Mouse (Mus musculus) neural tube, embryonic 14.5 days (tissue): ENCODE measurements around the gene Sf3a1. TPM values are rescaled to one million over a fixed set of nuclear protein-coding genes. Genes with fewer than 3 reads are reported as not detected.

Experiments
- ATAC-seq: fragments of 200-750 bp; cut with Nextera tagmentation; 2 replicates; pipeline ENCODE4 v1.8.0; 2017; ENCODE audit warnings: low read depth, mild to moderate bottlenecking, moderate TSS enrichment, moderate library complexity
- H3K27ac ChIP-seq: fragments of 300-500 bp; sonication (generic); 2 replicates; pipeline ENCODE4 v1.5.1; 2014; ENCODE audit warnings: low read depth, mild to moderate bottlenecking, control low read depth, low read length, moderate library complexity, mixed read lengths
- H3K27me3 ChIP-seq: fragments of 300-500 bp; sonication (generic); 2 replicates; pipeline ENCODE4 v1.6.1; 2014; ENCODE audit warnings: low read length; ENCODE audit not compliant: control insufficient read depth, insufficient read depth
- H3K36me3 ChIP-seq: fragments of 300-500 bp; sonication (generic); 2 replicates; pipeline ENCODE4 v1.6.1; 2014; ENCODE audit warnings: low read length, mixed read lengths; ENCODE audit not compliant: control insufficient read depth, insufficient read depth
- H3K4me1 ChIP-seq: fragments of 300-500 bp; sonication (generic); 2 replicates; pipeline ENCODE4 v1.6.1; 2014; ENCODE audit warnings: low read length; ENCODE audit not compliant: control insufficient read depth, insufficient read depth
- H3K4me2 ChIP-seq: fragments of 300-500 bp; sonication (generic); 2 replicates; pipeline ENCODE4 v1.6.1; 2014; ENCODE audit warnings: mild to moderate bottlenecking, low read depth, low read length, control low read depth
- H3K4me3 ChIP-seq: fragments of 300-500 bp; sonication (generic); 2 replicates; pipeline ENCODE4 v1.5.1; 2014; ENCODE audit warnings: low read depth, low read length, control low read depth, mixed read lengths
- H3K9ac ChIP-seq: fragments of 300-500 bp; sonication (generic); replicated peaks from 2 replicates; pipeline ENCODE4 v1.6.1; 2014; ENCODE audit warnings: low read depth, mild to moderate bottlenecking, control low read depth, low read length, mixed read lengths
- H3K9me3 ChIP-seq: fragments of 300-500 bp; sonication (generic); 2 replicates; pipeline ENCODE4 v1.6.1; 2016; ENCODE audit warnings: low read length; ENCODE audit not compliant: control insufficient read depth
- WGBS: fragments of 180-500 bp; shearing (Covaris S2); extraction: QIAGEN DNeasy Blood & Tissue Kit; methylation state at CpG from one replicate; pipeline ENCODE4 v1.1.7; 2014; 5-methylcytosine and 5-hydroxymethylcytosine counted together
- polyA plus RNA-seq: library from polyadenylated mRNA; unstranded; fragments of >200 nt; fragmentation: Nextera tagmentation; extraction: Ambion mirVana; gene quantifications from 2 replicates; pipeline ENCODE4 v1.2.1, GENCODE M21; 2014

The Sf3a1 gene
- polyA plus RNA-seq, 1 experiment from 2014 or later = 53.0 TPM

DNA sequence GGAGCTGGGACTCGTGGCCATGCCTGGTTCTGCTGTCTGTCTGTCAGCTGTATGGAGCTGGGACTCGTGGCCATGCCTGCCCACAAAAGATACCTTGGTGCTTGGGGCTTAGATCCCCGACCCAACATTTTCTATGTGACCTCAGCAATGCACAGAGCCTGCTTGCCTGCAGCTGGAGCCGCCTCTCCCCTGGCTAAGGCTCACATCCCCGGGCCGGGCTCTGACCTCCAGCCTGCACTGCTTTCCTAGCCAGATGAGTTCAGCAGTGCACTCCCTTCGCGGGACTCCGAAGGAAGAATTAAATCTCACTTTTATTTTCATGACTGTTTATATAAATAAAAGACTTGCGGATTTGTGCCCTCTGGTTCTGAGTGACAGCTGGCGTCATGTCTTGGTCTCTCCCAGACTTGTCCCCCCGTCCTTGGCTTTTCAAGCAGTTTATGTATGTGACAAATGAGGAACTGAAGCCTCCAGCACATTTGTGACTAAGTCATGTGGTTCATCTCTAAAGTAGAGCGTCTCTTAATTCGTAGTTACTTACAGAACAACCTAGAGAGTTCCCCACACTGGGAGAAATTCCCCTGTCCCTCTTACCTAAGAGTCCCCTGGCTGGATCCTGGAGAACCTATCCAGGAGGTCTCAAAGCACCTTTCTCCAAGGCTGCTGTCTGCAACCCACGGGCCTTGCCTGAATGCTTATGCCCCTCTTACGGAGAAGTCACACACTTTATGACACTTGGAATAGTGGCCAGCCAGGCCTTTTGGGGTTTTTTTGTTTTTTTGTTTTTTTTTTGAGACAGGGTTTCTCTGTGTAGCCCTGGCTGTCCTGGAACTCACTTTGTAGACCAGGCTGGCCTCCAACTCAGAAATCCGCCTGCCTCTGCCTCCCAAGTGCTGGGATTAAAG lies 62.1 kb downstream of the Sf3a1 start:
- H3K4me2 ChIP-seq = no peak overlapping the region
- no peak overlapping the region for H3K27ac ChIP-seq
- H3K9me3 ChIP-seq = no peaks in the 10 kb centered on the region
- H3K36me3 ChIP-seq = no peaks in the 10 kb centered on the region
- no peak overlapping the region for H3K4me3 ChIP-seq
- H3K9ac ChIP-seq = no peak overlapping the region
- no peak for ATAC-seq
- peaks cover 3% of the 10 kb centered on the region; the same call in 1 of the 2 replicates for H3K4me1 ChIP-seq
- WGBS = 85% methylated on average over 17 of the region's 17 CpGs
- peaks cover 13% of the 10 kb centered on the region; the same call in 1 of the 2 replicates for H3K27me3 ChIP-seq

DNA sequence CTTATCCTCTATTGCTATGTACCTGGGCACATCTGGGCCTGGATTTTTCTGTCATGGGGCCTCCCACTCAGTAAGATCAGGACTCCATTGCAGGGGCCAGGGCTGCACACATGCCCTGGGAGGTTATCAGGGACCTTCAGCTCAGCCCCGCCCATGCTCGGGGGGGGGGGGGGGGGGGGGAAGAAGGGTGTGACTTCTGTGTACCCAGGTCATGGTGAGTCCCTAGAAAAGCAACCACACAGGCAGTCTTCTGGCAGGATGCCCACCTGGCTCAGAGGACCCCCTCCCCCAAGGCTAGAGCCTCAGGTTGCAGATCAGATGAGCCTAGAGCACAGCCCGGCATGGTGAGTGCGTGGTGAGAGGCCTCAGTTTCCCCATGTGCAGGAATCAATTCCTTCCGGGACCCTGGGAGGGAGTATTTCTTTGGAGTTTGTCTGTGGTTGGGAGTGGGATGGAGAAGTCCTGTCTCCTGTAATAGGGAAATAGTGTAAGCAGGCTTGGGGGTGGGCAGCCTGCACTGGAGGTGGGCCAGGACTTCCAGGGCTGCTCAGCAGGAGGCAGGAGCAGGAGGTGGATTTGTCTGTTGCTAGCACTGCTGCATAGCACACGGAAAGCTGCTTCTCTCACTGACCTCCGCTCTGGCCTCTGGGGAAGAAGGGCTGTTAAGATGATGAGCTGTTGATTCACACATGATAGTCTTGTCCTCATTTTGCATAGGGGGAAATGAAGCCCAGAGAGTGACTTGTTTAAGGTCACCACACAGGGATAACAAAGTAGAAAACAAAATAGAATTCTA lies 63.4 kb downstream of the Sf3a1 start:
- H3K4me2 ChIP-seq = no peak overlapping the region
- no peaks in the 10 kb centered on the region for H3K9me3 ChIP-seq
- no peak overlapping the region for H3K9ac ChIP-seq
- H3K27ac ChIP-seq = no peak overlapping the region
- H3K4me3 ChIP-seq = no peak overlapping the region
- H3K36me3 ChIP-seq = no peaks in the 10 kb centered on the region
- no peaks in the 10 kb centered on the region for H3K4me1 ChIP-seq
- H3K27me3 ChIP-seq = 0 out of 2 replicates have a peak, but pooled peaks cover under 1% of the 10 kb centered on the region
- whole genome bisulfite sequencing = 45% methylated on average over 5 of the region's 7 CpGs
- no peak for ATAC-seq

DNA sequence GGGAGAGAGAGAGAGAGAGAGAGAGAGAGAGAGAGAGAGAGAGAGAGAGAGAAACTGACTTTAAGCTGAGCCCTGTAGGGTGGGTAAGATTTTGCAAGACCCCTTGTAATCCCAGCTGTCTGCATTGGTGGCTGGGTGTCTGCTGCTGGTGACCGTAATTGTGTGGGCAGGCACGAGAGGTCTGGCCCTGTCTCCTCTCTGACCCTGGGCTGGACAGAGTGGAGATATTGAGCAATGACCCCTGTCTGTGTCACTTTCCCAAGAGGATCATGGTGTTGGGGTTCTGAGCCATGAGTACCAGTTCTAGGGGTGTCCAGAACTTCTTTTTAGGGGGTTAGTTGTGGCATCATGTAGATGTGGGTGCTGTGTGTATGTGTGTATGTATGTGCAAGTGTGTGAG lies 64.1 kb downstream of the Sf3a1 start:
- no peaks in the 10 kb centered on the region for H3K27me3 ChIP-seq
- no peak overlapping the region for H3K9ac ChIP-seq
- 65% methylated on average over 2 of the region's 2 CpGs for WGBS
- no peak overlapping the region for H3K27ac ChIP-seq
- no peak overlapping the region for H3K4me3 ChIP-seq
- no peak for ATAC-seq
- no peaks in the 10 kb centered on the region for H3K4me1 ChIP-seq
- no peak overlapping the region for H3K4me2 ChIP-seq
- no peaks in the 10 kb centered on the region for H3K9me3 ChIP-seq
- H3K36me3 ChIP-seq = no peaks in the 10 kb centered on the region

DNA sequence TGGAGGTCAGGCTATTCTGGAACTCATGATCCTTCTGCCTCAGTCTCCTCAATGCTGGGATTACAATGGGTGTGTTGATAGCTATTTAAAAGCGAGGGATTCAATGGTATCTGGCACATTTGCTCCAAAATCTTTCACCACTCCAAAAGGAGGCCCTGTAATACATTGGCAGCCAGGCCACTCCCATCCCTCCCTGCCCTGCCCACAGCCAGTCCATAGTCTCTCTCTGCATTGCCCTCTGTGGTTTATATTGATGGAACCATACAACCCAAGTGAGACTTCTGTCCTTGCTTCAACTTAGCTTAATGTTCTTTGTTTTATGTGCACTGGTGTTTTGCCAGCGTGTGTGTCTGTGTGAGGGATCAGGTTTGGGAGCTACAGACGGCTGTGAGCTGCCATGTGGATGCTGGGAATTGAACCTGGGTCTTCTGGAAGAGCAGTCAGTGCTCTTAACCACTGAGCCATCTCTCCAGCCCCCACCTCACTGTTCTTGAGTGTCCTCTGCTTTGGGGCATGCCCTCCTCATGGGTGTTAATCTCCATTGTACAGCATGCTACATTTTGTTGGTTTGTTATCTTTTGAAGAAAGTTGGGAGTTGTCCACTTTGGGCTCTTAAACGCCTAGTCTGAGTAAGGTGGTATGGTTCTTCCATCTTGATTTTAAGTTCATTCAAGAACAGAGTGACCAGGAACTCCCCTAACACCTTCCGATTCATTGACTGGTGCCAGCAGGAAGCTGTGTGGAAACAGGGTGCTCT lies 66.6 kb downstream of the Sf3a1 start:
- Histone ChIP-seq H3K4me1 (no peaks in the 10 kb centered on the region), H3K36me3 (no peaks in the 10 kb centered on the region), H3K4me3 (no peak overlapping the region), H3K9ac (no peak overlapping the region), H3K27me3 (no peaks in the 10 kb centered on the region), H3K4me2 (no peak overlapping the region), H3K27ac (no peak overlapping the region), H3K9me3 (no peaks in the 10 kb centered on the region)
- 81% methylated on average over 5 of the region's 5 CpGs for WGBS
- ATAC-seq = no peak

DNA sequence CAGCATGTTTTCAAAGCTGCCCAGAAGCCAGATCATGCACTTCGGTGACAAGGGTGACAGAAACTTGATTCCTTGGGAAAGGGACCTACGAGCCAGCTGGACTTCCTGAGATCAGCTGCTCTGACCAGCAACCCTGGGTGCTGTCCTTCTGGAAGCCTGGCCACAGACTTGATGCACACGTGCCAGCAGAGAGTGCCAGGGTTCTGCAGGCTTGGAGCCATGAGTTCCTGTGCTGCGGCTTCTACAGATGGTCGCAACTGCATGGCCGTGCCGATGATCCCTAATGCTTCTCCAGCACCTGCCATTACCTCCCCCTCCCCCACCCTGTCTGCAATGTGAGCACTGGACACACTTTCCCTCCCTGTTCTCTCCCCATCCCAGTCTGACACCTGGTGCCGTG lies 68.3 kb downstream of the Sf3a1 start:
- no peak overlapping the region for H3K4me3 ChIP-seq
- H3K9ac ChIP-seq = no peak overlapping the region
- H3K36me3 ChIP-seq = no peaks in the 10 kb centered on the region
- ATAC-seq = no peak
- no peaks in the 10 kb centered on the region for H3K9me3 ChIP-seq
- H3K4me1 ChIP-seq = no peaks in the 10 kb centered on the region
- no peak overlapping the region for H3K4me2 ChIP-seq
- H3K27me3 ChIP-seq = no peaks in the 10 kb centered on the region
- WGBS = 50% methylated on average over 8 of the region's 8 CpGs
- no peak overlapping the region for H3K27ac ChIP-seq

DNA sequence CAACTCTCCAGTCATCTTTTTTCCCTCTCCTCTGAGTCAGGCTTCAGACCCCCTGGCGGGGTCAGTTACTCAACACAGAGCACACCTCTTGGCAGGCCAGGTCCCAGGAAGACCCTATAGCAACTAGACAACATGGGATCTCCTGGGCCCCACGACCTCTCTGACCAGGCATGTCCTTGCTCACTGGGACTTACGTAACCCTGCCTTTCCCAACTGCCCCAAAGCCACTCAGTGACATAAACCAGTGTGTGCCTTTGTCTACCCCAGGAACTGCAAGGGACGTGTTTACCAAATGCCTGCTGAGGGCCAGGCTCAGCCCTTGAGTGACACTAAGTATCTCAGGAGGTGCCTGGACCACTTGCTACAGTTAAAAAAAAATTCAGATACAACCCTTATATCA lies 69.7 kb downstream of the Sf3a1 start:
- Histone ChIP-seq H3K27me3 (no peaks in the 10 kb centered on the region), H3K4me1 (no peaks in the 10 kb centered on the region), H3K4me2 (no peak overlapping the region), H3K9me3 (no peaks in the 10 kb centered on the region), H3K9ac (no peak overlapping the region), H3K27ac (no peak overlapping the region), H3K4me3 (no peak overlapping the region), H3K36me3 (no peaks in the 10 kb centered on the region)
- ATAC-seq = no peak
- 67% methylated on average over 4 of the region's 4 CpGs for WGBS

DNA sequence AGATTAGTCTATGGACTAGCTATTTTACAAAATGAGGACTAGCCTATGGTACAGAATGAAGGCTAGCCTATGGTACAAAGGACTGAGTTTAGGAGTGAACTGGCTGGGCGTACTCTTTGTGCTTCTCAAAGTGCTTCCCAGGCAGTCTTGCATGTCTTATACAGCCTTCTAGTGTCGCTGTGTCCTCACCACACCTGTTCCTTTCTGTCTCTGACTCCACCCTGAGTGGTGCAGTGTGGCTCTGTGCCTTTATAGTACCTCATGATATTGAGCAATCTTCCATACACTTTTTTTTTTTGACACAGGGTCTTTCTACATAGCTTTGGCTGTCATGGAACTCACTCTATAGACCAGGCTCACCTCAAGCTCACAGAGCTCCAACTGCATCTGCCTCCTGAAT lies 71.3 kb downstream of the Sf3a1 start:
- H3K4me1 ChIP-seq = no peaks in the 10 kb centered on the region
- H3K4me3 ChIP-seq = no peak overlapping the region
- no peak overlapping the region for H3K4me2 ChIP-seq
- H3K27me3 ChIP-seq = no peaks in the 10 kb centered on the region
- H3K36me3 ChIP-seq = no peaks in the 10 kb centered on the region
- no peaks in the 10 kb centered on the region for H3K9me3 ChIP-seq
- H3K9ac ChIP-seq = no peak overlapping the region
- no peak for ATAC-seq
- 92% methylated on average over 2 of the region's 2 CpGs for WGBS
- no peak overlapping the region for H3K27ac ChIP-seq
